Mouse (Mus musculus) neural tube, embryonic 15.5 days (tissue): ENCODE data around the gene Olfr78. TPM values are rescaled to one million over a fixed set of nuclear protein-coding genes. Genes with fewer than 3 reads are reported as not detected.

Source experiments
- polyA plus RNA-seq: library from polyadenylated mRNA; unstranded; fragments of >200 nt; fragmentation: Nextera tagmentation; extraction: Ambion mirVana; gene quantifications from 2 replicates; pipeline ENCODE4 v1.2.1, GENCODE M21; 2015

The Olfr78 gene
- polyA plus RNA-seq, 1 experiment from 2014 or later: not detected

Other genes with a start within 250 kb of the Olfr78 start
- not detected in 2 replicates for gene Olfr547, start 224.7 kb downstream of the Olfr78 start, polyA plus RNA-seq
- not detected in 2 replicates for gene Olfr548-ps1, start 218.6 kb downstream of the Olfr78 start, polyA plus RNA-seq
- not detected in 2 replicates for gene Olfr549, start 209.6 kb downstream of the Olfr78 start, polyA plus RNA-seq
- 0.52 TPM in 1 of 2 replicates, not detected in the other for gene Trim21, start 194.0 kb downstream of the Olfr78 start, polyA plus RNA-seq
- gene Olfr550, start 188.0 kb downstream of the Olfr78 start, polyA plus RNA-seq: not detected in 2 replicates
- gene Olfr551, start 167.6 kb downstream of the Olfr78 start, polyA plus RNA-seq: not detected in 2 replicates
- gene Olfr552, start 161.7 kb downstream of the Olfr78 start, polyA plus RNA-seq: not detected in 2 replicates
- not detected in 2 replicates for gene Olfr553, start 141.3 kb downstream of the Olfr78 start, polyA plus RNA-seq
- gene Olfr554, start 121.0 kb downstream of the Olfr78 start, polyA plus RNA-seq: not detected in 2 replicates
- not detected in 2 replicates for gene Olfr555, start 100.6 kb downstream of the Olfr78 start, polyA plus RNA-seq
- not detected in 2 replicates for gene Olfr556, start 94.6 kb downstream of the Olfr78 start, polyA plus RNA-seq
- 7.0 and 10.4 TPM in 2 replicates for gene Trim68, start 72.1 kb downstream of the Olfr78 start, polyA plus RNA-seq
- not detected in 2 replicates for gene Olfr557, start 63.6 kb downstream of the Olfr78 start, polyA plus RNA-seq
- gene Olfr558, start 57.3 kb downstream of the Olfr78 start, polyA plus RNA-seq: 0.22 and 0.54 TPM in 2 replicates
- gene Olfr33, start 40.4 kb downstream of the Olfr78 start, polyA plus RNA-seq: not detected in 2 replicates
- not detected in 2 replicates for gene Olfr559, start 32.0 kb downstream of the Olfr78 start, polyA plus RNA-seq
- not detected in 2 replicates for gene Olfr560, start 105 bp downstream of the Olfr78 start, polyA plus RNA-seq
- not detected in 2 replicates for gene Olfr561, start 11.8 kb upstream of the Olfr78 start, polyA plus RNA-seq
- gene Olfr564, start 44.0 kb upstream of the Olfr78 start, polyA plus RNA-seq: not detected in 2 replicates
- not detected in 2 replicates for gene Olfr566, start 99.3 kb upstream of the Olfr78 start, polyA plus RNA-seq
- gene Olfr568, start 117.7 kb upstream of the Olfr78 start, polyA plus RNA-seq: not detected in 2 replicates
- not detected in 2 replicates for gene Olfr569, start 131.4 kb upstream of the Olfr78 start, polyA plus RNA-seq
- not detected in 2 replicates for gene Olfr570, start 135.1 kb upstream of the Olfr78 start, polyA plus RNA-seq
- not detected in 2 replicates for gene Olfr571, start 158.1 kb upstream of the Olfr78 start, polyA plus RNA-seq
- gene Olfr572, start 164.9 kb upstream of the Olfr78 start, polyA plus RNA-seq: not detected in 2 replicates
- not detected in 2 replicates for gene Olfr573-ps1, start 183.1 kb upstream of the Olfr78 start, polyA plus RNA-seq
- not detected in 2 replicates for gene Olfr574, start 189.0 kb upstream of the Olfr78 start, polyA plus RNA-seq
- not detected in 2 replicates for gene Olfr575, start 199.3 kb upstream of the Olfr78 start, polyA plus RNA-seq
- not detected in 2 replicates for gene Olfr576, start 203.2 kb upstream of the Olfr78 start, polyA plus RNA-seq
- not detected in 2 replicates for gene Olfr577, start 216.5 kb upstream of the Olfr78 start, polyA plus RNA-seq
- gene Olfr578, start 229.9 kb upstream of the Olfr78 start, polyA plus RNA-seq: not detected in 2 replicates